Mouse (Mus musculus) lung, postnatal 10 days (tissue): ENCODE measurements around the gene Usp38.

ENCODE experiments used
- DNase-seq: peaks from one replicate; pipeline ENCODE4 v3.0.0; 2021

The Usp38 gene

DNA sequence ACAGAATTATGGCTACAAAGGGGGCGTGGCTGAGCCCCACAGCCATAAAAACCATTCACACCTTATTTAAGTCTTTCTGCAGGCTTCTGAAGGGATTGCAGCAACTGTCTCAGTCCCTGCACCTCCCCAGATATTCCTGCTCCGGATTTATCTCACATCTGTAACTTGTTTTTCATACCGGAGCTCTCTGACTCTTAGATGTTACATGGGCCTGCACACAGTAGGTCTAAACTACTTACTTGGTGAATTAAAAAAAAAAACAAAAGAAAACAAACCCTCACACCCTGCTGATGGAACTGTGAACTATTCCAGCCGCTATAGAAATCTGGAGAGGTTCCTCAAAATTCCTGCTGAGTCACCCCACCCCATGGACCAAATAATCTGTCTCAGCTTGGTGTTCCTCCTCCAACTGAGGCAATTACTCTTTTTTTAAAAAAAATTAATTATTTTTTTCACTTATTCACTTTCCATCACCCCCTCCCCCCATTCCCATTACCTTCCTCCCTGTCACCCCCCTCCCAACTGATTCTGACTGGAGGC, 53.6 kb downstream of the Usp38 start:
- DNase-seq = no peak

DNA sequence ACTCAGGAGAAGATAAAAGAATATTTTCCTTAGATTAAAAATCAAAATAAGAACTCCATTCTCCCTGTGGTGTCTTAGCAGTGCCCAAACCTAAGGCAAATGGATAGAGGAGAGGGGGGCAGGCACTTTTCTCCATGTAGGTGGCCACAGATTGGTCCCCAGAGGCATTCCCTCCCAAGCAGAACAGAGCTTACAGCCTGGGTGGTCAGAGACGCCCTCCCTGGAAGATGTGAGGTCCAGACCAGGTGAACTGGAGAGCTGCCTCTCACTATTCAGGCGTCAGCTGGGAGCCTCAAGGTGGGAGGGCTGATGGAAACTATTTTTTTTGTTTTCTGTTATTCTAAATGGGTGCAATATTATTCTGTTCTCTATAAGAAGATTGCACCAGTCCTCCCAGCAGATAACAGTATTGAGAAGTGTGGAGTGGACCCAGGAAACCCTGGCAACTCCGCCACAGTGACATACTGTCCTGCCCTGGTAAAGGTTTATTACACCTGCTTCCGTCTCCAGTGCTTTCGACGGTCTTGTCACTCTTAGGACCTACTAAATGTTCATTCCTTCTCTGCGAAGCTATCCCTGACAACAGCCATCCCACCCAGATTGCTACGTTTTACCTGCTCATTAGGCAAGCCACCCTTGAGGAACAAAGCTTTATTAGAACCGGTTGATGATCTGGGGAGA, 55.0 kb downstream of the Usp38 start:
- DNase-seq = no peak

- DNase-seq = no peak
These were observed 57.0 kb downstream of the Usp38 start for GRCm38 (mm10) chr8:80957776-80958175.

GRCm38 (mm10) chr8:80952973-80953372, 61.8 kb downstream of the Usp38 start:
- DNase-seq = no peak

- peak; percentile 8 for DNase-seq
These were observed 62.4 kb downstream of the Usp38 start for GRCm38 (mm10) chr8:80952235-80952915.

- peak; percentile 33 for DNase-seq
These were observed 66.1 kb downstream of the Usp38 start for GRCm38 (mm10) chr8:80948405-80949183.

GRCm38 (mm10) chr8:80943742-80944141, 71.0 kb downstream of the Usp38 start:
- no peak for DNase-seq

DNA sequence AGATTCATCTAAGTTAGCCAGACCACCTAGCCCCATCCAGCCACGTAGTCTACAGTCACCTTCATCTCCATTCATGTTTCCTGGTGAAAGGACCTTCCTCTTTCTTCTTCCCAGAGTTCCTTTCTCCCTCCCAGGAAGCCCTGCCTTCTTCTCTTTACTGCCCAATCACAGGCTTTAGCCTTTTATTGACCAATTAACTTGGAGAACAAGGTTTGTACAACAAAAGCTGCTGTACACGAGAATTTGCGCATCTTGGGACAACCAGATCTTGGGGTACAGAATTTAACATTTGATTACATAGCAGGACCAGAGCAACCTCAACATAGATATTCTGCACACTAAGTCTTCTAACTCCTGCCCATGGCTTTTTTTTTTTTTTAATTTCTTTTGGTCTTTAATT, 73.1 kb downstream of the Usp38 start:
- no peak for DNase-seq

- peak; percentile 54 for DNase-seq
These were observed 76.7 kb downstream of the Usp38 start for GRCm38 (mm10) chr8:80937814-80938650.
